Mouse (Mus musculus): Measurements from ENCODE around the gene Pgr. TPM values are rescaled to one million over a fixed set of nuclear protein-coding genes. Genes with fewer than 3 reads are reported as not detected.
A peak's percentile ranks its signal among the peaks of the same experiment; 100 is the strongest.

Gene Pgr
- total and polyA plus RNA-seq, 2 experiments from 2014 or later = 4.5 to 6.4 TPM

GRCm38 (mm10) chr9:8901013-8901646, 1.5 kb downstream of the Pgr start:
- H3K4me2 ChIP-seq (ENCODE audit: low read depth, low read length, poor library complexity, severe bottlenecking) = peak overlapping the region; percentile 91
- WGBS = 0% methylated on average over 28 of the region's 36 CpGs
- peak overlapping the region; percentile 80 for H3K9ac ChIP-seq (replicated peaks; ENCODE audit: low read length, poor library complexity, severe bottlenecking)
- TF ChIP-seq CTCF (IDR thresholded peaks at IDR 0.05) = no peak
- H3K4me3 ChIP-seq (ENCODE audit: low read depth, low read length) = peak overlapping the region; percentile 74
- H3K9me3 ChIP-seq (ENCODE audit: low read length) = no peaks in the 10 kb centered on the region
- peak; percentile 31 for DNase-seq (ENCODE audit: low spot score)
- peak; percentile 63 for ATAC-seq (ENCODE audit: low FRiP score)
- no peaks in the 10 kb centered on the region for H3K4me1 ChIP-seq (ENCODE audit: insufficient read depth, low read length)
- H3K36me3 ChIP-seq (ENCODE audit: insufficient read depth, low read length) = no peaks in the 10 kb centered on the region
- H3K27ac ChIP-seq (ENCODE audit: low read depth, low read length) = peak overlapping the region; percentile 84
- 0 out of 2 replicates have a peak, but pooled peaks cover 2% of the 10 kb centered on the region for H3K27me3 ChIP-seq (ENCODE audit: insufficient read depth, low read length)

GRCm38 (mm10) chr9:8901647-8902131, 2.1 kb downstream of the Pgr start:
- Histone ChIP-seq H3K4me1 (ENCODE audit: insufficient read depth, low read length) (no peaks in the 10 kb centered on the region), H3K9me3 (ENCODE audit: low read length) (no peaks in the 10 kb centered on the region), H3K9ac (replicated peaks; ENCODE audit: low read length, poor library complexity, severe bottlenecking) (peak overlapping the region; percentile 80), H3K27me3 (ENCODE audit: insufficient read depth, low read length) (0 out of 2 replicates have a peak, but pooled peaks cover 2% of the 10 kb centered on the region), H3K27ac (ENCODE audit: low read depth, low read length) (peak overlapping the region; percentile 84), H3K4me2 (ENCODE audit: low read depth, low read length, poor library complexity, severe bottlenecking) (peak overlapping the region; percentile 91), H3K4me3 (ENCODE audit: low read depth, low read length) (peak overlapping the region; percentile 74), H3K36me3 (ENCODE audit: insufficient read depth, low read length) (no peaks in the 10 kb centered on the region)
- ATAC-seq (ENCODE audit: low FRiP score) (peak; percentile 87), DNase-seq (ENCODE audit: low spot score) (peak; percentile 54)
- TF ChIP-seq CTCF (IDR thresholded peaks at IDR 0.05) = peak; percentile 39
- 1% methylated on average over 30 of the region's 49 CpGs for WGBS

- WGBS = 26% methylated on average over 3 of the region's 3 CpGs
- peak overlapping the region; percentile 84 for H3K27ac ChIP-seq (ENCODE audit: low read depth, low read length)
These were observed 2.6 kb downstream of the Pgr start for GRCm38 (mm10) chr9:8902277-8902676.

GRCm38 (mm10) chr9:8927561-8927960, 27.9 kb downstream of the Pgr start:
- Histone ChIP-seq H3K27ac (ENCODE audit: low read depth, low read length) (no peak overlapping the region), H3K4me3 (ENCODE audit: low read depth, low read length) (no peak overlapping the region), H3K27me3 (ENCODE audit: insufficient read depth, low read length) (no peaks in the 10 kb centered on the region), H3K4me1 (ENCODE audit: insufficient read depth, low read length) (no peaks in the 10 kb centered on the region), H3K4me2 (ENCODE audit: low read depth, low read length, poor library complexity, severe bottlenecking) (no peak overlapping the region), H3K36me3 (ENCODE audit: insufficient read depth, low read length) (0 out of 2 replicates have a peak, but pooled peaks cover 4% of the 10 kb centered on the region), H3K9ac (replicated peaks; ENCODE audit: low read length, poor library complexity, severe bottlenecking) (no peak overlapping the region), H3K9me3 (ENCODE audit: low read length) (no peaks in the 10 kb centered on the region)
- ATAC-seq (ENCODE audit: low FRiP score) = no peak
- no peak for TF ChIP-seq CTCF (IDR thresholded peaks at IDR 0.05)
- DNase-seq (ENCODE audit: low spot score) = no peak
- WGBS = 92% methylated on average over 2 of the region's 2 CpGs

More at GRCm38 (mm10) chr9:8902277-8902676, 2.6 kb downstream of the Pgr start:
- peak overlapping the region; percentile 74 for H3K4me3 ChIP-seq (ENCODE audit: low read depth, low read length)
- ATAC-seq (ENCODE audit: low FRiP score) = peak; percentile 39
- H3K9ac ChIP-seq (replicated peaks; ENCODE audit: low read length, poor library complexity, severe bottlenecking) = peak overlapping the region; percentile 80
- H3K9me3 ChIP-seq (ENCODE audit: low read length) = no peaks in the 10 kb centered on the region
- no peaks in the 10 kb centered on the region for H3K4me1 ChIP-seq (ENCODE audit: insufficient read depth, low read length)
- no peaks in the 10 kb centered on the region for H3K36me3 ChIP-seq (ENCODE audit: insufficient read depth, low read length)
- H3K27me3 ChIP-seq (ENCODE audit: insufficient read depth, low read length) = 0 out of 2 replicates have a peak, but pooled peaks cover 2% of the 10 kb centered on the region
- no peak for TF ChIP-seq CTCF (IDR thresholded peaks at IDR 0.05)
- peak; percentile 20 for DNase-seq (ENCODE audit: low spot score)
- H3K4me2 ChIP-seq (ENCODE audit: low read depth, low read length, poor library complexity, severe bottlenecking) = peak overlapping the region; percentile 91

GRCm38 (mm10) chr9:8937753-8938152, 38.1 kb downstream of the Pgr start:
- Histone ChIP-seq H3K4me2 (ENCODE audit: low read depth, low read length, poor library complexity, severe bottlenecking) (no peak overlapping the region), H3K27me3 (ENCODE audit: insufficient read depth, low read length) (no peaks in the 10 kb centered on the region), H3K9me3 (ENCODE audit: low read length) (no peaks in the 10 kb centered on the region), H3K4me3 (ENCODE audit: low read depth, low read length) (no peak overlapping the region), H3K27ac (ENCODE audit: low read depth, low read length) (no peak overlapping the region), H3K36me3 (ENCODE audit: insufficient read depth, low read length) (no peaks in the 10 kb centered on the region), H3K9ac (replicated peaks; ENCODE audit: low read length, poor library complexity, severe bottlenecking) (no peak overlapping the region), H3K4me1 (ENCODE audit: insufficient read depth, low read length) (no peaks in the 10 kb centered on the region)
- no peak for TF ChIP-seq CTCF (IDR thresholded peaks at IDR 0.05)
- no peak for DNase-seq (ENCODE audit: low spot score)
- ATAC-seq (ENCODE audit: low FRiP score) = no peak
- 45% methylated on average over 1 of the region's 1 CpGs for WGBS

GRCm38 (mm10) chr9:8953306-8953705, 53.7 kb downstream of the Pgr start:
- no peak overlapping the region for H3K4me2 ChIP-seq (ENCODE audit: low read depth, low read length, poor library complexity, severe bottlenecking)
- no peak overlapping the region for H3K9ac ChIP-seq (replicated peaks; ENCODE audit: low read length, poor library complexity, severe bottlenecking)
- H3K4me1 ChIP-seq (ENCODE audit: insufficient read depth, low read length) = no peaks in the 10 kb centered on the region
- DNase-seq (ENCODE audit: low spot score) (no peak), ATAC-seq (ENCODE audit: low FRiP score) (no peak)
- no peaks in the 10 kb centered on the region for H3K36me3 ChIP-seq (ENCODE audit: insufficient read depth, low read length)
- no peaks in the 10 kb centered on the region for H3K9me3 ChIP-seq (ENCODE audit: low read length)
- H3K27me3 ChIP-seq (ENCODE audit: insufficient read depth, low read length) = no peaks in the 10 kb centered on the region
- no peak overlapping the region for H3K4me3 ChIP-seq (ENCODE audit: low read depth, low read length)
- H3K27ac ChIP-seq (ENCODE audit: low read depth, low read length) = no peak overlapping the region
- TF ChIP-seq CTCF (IDR thresholded peaks at IDR 0.05) = no peak

All from midbrain, postnatal 0 days (tissue).